Comparison of ENCODE assay signal across 28 mouse cellular contexts in genomic region chrX:56404646-56405045, GRCm38 (mm10). TPM values are rescaled to one million over a fixed set of nuclear protein-coding genes. Genes with fewer than 3 reads are reported as not detected.
A peak's percentile ranks its signal among the peaks of the same experiment; 100 is the strongest.
DNase-seq lines count a peak whose midpoint lies in the region; ATAC-seq and TF ChIP-seq lines count a peak whose summit lies in the region.
"Had no signal": no experiment of that assay in that cellular context is flagged by ENCODE, and none has a peak within 500 bp of the region (broad histone marks: within the 10 kb centered on the region; RNA-seq: fewer than 3 reads in every experiment).

No protein-coding gene starts in this region.

- no peak for TF ChIP-seq RAD21 in CH12.LX (IDR thresholded peaks at IDR 0.05; ENCODE audit: low read depth, low read length)

- no peak for TF ChIP-seq CTCF in CH12.LX (conservative IDR thresholded peaks at IDR 0.05 in 1 of 2, IDR thresholded peaks at IDR 0.05 in 1 of 2; ENCODE audit: low read depth in 2 of 2, low read length in 2 of 2)

- no peaks in the 10 kb centered on the region for H3K27me3 ChIP-seq in CH12.LX (replicated peaks)
- no peaks in the 10 kb centered on the region for H3K27me3 ChIP-seq in splenic B cell, adult 2 months (ENCODE audit: control insufficient read depth, insufficient read depth, low read length, poor library complexity, severe bottlenecking)
- H3K27me3 ChIP-seq: embryonic facial prominence, embryonic 12.5 days; embryonic facial prominence, embryonic 15.5 days; heart, embryonic 12.5 days; heart, embryonic 15.5 days; hindbrain, embryonic 13.5 days had no signal

- H3K79me2 ChIP-seq in CH12.LX (replicated peaks; ENCODE audit: control insufficient read depth, extremely low read depth, insufficient read depth, poor library complexity, severe bottlenecking): no peaks in the 10 kb centered on the region

- no peak overlapping the region for H3K9ac ChIP-seq in CH12.LX (ENCODE audit: insufficient read depth, low read depth)
- H3K9ac ChIP-seq: embryonic facial prominence, embryonic 12.5 days; embryonic facial prominence, embryonic 15.5 days; forebrain, postnatal 0 days; heart, embryonic 12.5 days; heart, embryonic 15.5 days; hindbrain, embryonic 13.5 days had no signal

- H3K4me1 ChIP-seq in CH12.LX (ENCODE audit: control insufficient read depth in 1 of 2, insufficient read depth in 2 of 2): peaks cover 3 to 7% of the 10 kb centered on the region in 2 experiments; a peak in 2 of 4 replicates
- H3K4me1 ChIP-seq: embryonic facial prominence, embryonic 12.5 days; embryonic facial prominence, embryonic 15.5 days; heart, embryonic 12.5 days; heart, embryonic 15.5 days; hindbrain, embryonic 10.5 days; hindbrain, embryonic 13.5 days had no signal

- DNase-seq in CH12.LX (ENCODE audit: extremely low read depth): peak; percentile 71
- peak; percentile 64 for DNase-seq in splenic B cell, adult 2 months (ENCODE audit: low read depth, low spot score)
- no peak for DNase-seq in spleen, postnatal 14 days (ENCODE audit: low spot score in 2 of 2)
- DNase-seq in left cerebral cortex, adult 8-10 months (ENCODE audit: low spot score in 2 of 2): no peak
- DNase-seq: adrenal gland, postnatal 10 days; adrenal gland, postnatal 36 days; cerebellum, adult 18-20 months; cerebellum, adult 9-10 months; cerebellum, postnatal 14 days; forebrain, postnatal 0 days; gastrocnemius, adult 2 months; gastrocnemius, postnatal 14 days; heart, adult 18-20 months; heart, postnatal 10 days; heart, postnatal 36 days had no signal

- TF ChIP-seq POLR2A in CH12.LX (IDR thresholded peaks at IDR 0.05; ENCODE audit: low read depth, low read length): no peak

- TF ChIP-seq EP300 in CH12.LX (IDR thresholded peaks at IDR 0.05; ENCODE audit: low read length): peak; percentile 81

- H3K9me3 ChIP-seq in CH12.LX (replicated peaks; ENCODE audit: low read length): peaks cover 5% of the 10 kb centered on the region
- H3K9me3 ChIP-seq: embryonic facial prominence, embryonic 12.5 days; embryonic facial prominence, embryonic 15.5 days; heart, embryonic 12.5 days; heart, embryonic 15.5 days; hindbrain, embryonic 10.5 days; hindbrain, embryonic 13.5 days had no signal

- peak; percentile 78 for ATAC-seq in granulocyte monocyte progenitor cell, adult 5-6 weeks (replicated peaks; ENCODE audit: poor library complexity, severe bottlenecking)
- ATAC-seq in CD4-positive, CD25-positive, alpha-beta regulatory T cell, adult 4 months: no peak
- ATAC-seq: forebrain, embryonic 14.5 days; forebrain, postnatal 0 days; hindbrain, postnatal 0 days; Patski had no signal

- in situ Hi-C loops in CH12.LX (cut with MboI; ENCODE audit: low pct_ligation_motif_present, low pct_unique_long_range_greater_than_20kb, low sequenced_read_pairs): no loop called here

- H3K27ac ChIP-seq in CH12.LX (ENCODE audit: insufficient read depth, low read depth): no peak overlapping the region
- H3K27ac ChIP-seq: embryonic facial prominence, embryonic 12.5 days; embryonic facial prominence, embryonic 15.5 days; gastrocnemius, adult 2 months; heart, embryonic 15.5 days; hindbrain, embryonic 10.5 days; hindbrain, embryonic 13.5 days; hindbrain, postnatal 0 days had no signal

- no peak overlapping the region for H3K4me3 ChIP-seq in CH12.LX (replicated peaks in 1 of 3; ENCODE audit: low read depth in 2 of 3, low read length in 2 of 3, poor library complexity in 1 of 3)
- H3K4me3 ChIP-seq: embryonic facial prominence, embryonic 12.5 days; embryonic facial prominence, embryonic 15.5 days; gastrocnemius, adult 2 months; heart, embryonic 12.5 days; heart, embryonic 15.5 days; hindbrain, embryonic 10.5 days; hindbrain, embryonic 13.5 days had no signal

- H3K4me2 ChIP-seq in CH12.LX (ENCODE audit: insufficient read depth, low read depth, poor library complexity, severe bottlenecking): no peak overlapping the region
- H3K4me2 ChIP-seq: embryonic facial prominence, embryonic 12.5 days; embryonic facial prominence, embryonic 15.5 days; heart, embryonic 12.5 days; heart, embryonic 15.5 days; hindbrain, embryonic 13.5 days had no signal

- H3K36me3 ChIP-seq in CH12.LX (replicated peaks in 1 of 2; ENCODE audit: control insufficient read depth in 1 of 2, insufficient read depth in 1 of 2, low read length in 1 of 2): no peaks in the 10 kb centered on the region
- H3K36me3 ChIP-seq in splenic B cell, adult 2 months (ENCODE audit: control insufficient read depth, insufficient read depth, low read length, poor library complexity, severe bottlenecking): no peaks in the 10 kb centered on the region
- H3K36me3 ChIP-seq: embryonic facial prominence, embryonic 12.5 days; embryonic facial prominence, embryonic 15.5 days; heart, embryonic 12.5 days; heart, embryonic 15.5 days; hindbrain, embryonic 10.5 days; hindbrain, embryonic 13.5 days had no signal

- dilution Hi-C loops in CH12.LX (cut with MboI; ENCODE audit: extremely low pct_ligation_motif_present, extremely low pct_unique_long_range_greater_than_20kb, low sequenced_read_pairs): no loop called here

TF ChIP-seq in CH12.LX, 34 proteins besides CTCF, POLR2A, EP300 and RAD21:
- no peak for TF ChIP-seq ETS1 (conservative IDR thresholded peaks at IDR 0.05; ENCODE audit: low read depth, low read length)
- no peak for TF ChIP-seq ZKSCAN1 (IDR thresholded peaks at IDR 0.05; ENCODE audit: borderline replicate concordance, low read depth, low read length)
- peak; percentile 62 for TF ChIP-seq CHD2 (IDR thresholded peaks at IDR 0.05; ENCODE audit: low read length)
- TF ChIP-seq RCOR1 (conservative IDR thresholded peaks at IDR 0.05; ENCODE audit: low read depth, low read length): 0 out of 2 replicates have a peak, but pooled peaks have one; percentile 22
- peak; percentile 96 for TF ChIP-seq IRF4 (IDR thresholded peaks at IDR 0.05; ENCODE audit: low read depth, low read length)
- peak; percentile 20; the same call in 1 of the 2 replicates for TF ChIP-seq MAFK (IDR thresholded peaks at IDR 0.05; ENCODE audit: insufficient replicate concordance, low read length)

RNA-seq across cellular contexts. Expression of gene Smim10l2a, which starts 30.3 kb away (rescaled TPM):
- 0.76 TPM in 2 replicates for total RNA-seq in CH12.LX (2012; rRNA removed)
- 1.7 and 2.8 TPM in 2 replicates for total RNA-seq in CH12.LX (2014; rRNA removed)
- polyA plus RNA-seq in CH12.LX (2012; ENCODE audit: insufficient read length, low read depth): 0.97 and 1.1 TPM in 2 replicates
- total RNA-seq in granulocyte monocyte progenitor cell, adult 5-6 weeks (2014; fragmentation: Nextera tagmentation): 1.2 TPM in 2 replicates
- 0.46 and 0.82 TPM in 2 replicates for total RNA-seq in granulocyte monocyte progenitor cell, adult 5-6 weeks (2017)
- 1 to 10 TPM; 2.7 to 5.5 TPM for polyA plus RNA-seq in CD4-positive, CD25-positive, alpha-beta regulatory T cell, adult 4 months (2017; shearing (Covaris generic))
- 10 to 100 TPM; 17.2 to 22.5 (median 20.0) TPM for total RNA-seq in left cerebral cortex, adult 8-10 months (2022)
- total RNA-seq: gastrocnemius, adult 2 months; heart, postnatal 36 days had no signal

RNA-seq across cellular contexts. Expression of gene Gm2174, which starts 43.1 kb away (rescaled TPM):
- total RNA-seq in CH12.LX (2012; rRNA removed) (1.5 and 1.6 TPM in 2 replicates), CH12.LX (2014; rRNA removed) (not detected in 2 replicates)
- polyA plus RNA-seq in CH12.LX (2012; ENCODE audit: insufficient read length, low read depth): not detected in 2 replicates
- 1.9 TPM in 1 of 2 replicates, not detected in the other for total RNA-seq in granulocyte monocyte progenitor cell, adult 5-6 weeks (2014; fragmentation: Nextera tagmentation)
- 30.0 and 112 TPM in 2 replicates for total RNA-seq in granulocyte monocyte progenitor cell, adult 5-6 weeks (2017)
- 10 to 100 TPM in 1 of 2 experiments, not detected in 1; 15.0 TPM for polyA plus RNA-seq in CD4-positive, CD25-positive, alpha-beta regulatory T cell, adult 4 months (2017; shearing (Covaris generic))
- not detected for total RNA-seq in left cerebral cortex, adult 8-10 months (2022)
- total RNA-seq: adrenal gland, adult 18-20 months; adrenal gland, postnatal 10 days; adrenal gland, postnatal 36 days; forebrain, postnatal 0 days; heart, adult 18-20 months; hindbrain, postnatal 0 days had no signal
- polyA plus RNA-seq: frontal cortex, adult 2 months; Patski had no signal

RNA-seq across cellular contexts. Expression of gene Ints6l, which starts 50.0 kb away (rescaled TPM):
- total RNA-seq in CH12.LX (2012; rRNA removed) (14.2 and 19.4 TPM in 2 replicates), CH12.LX (2014; rRNA removed) (42.7 and 44.9 TPM in 2 replicates)
- 25.5 TPM in 2 replicates for polyA plus RNA-seq in CH12.LX (2012; ENCODE audit: insufficient read length, low read depth)
- total RNA-seq in granulocyte monocyte progenitor cell, adult 5-6 weeks (2014; fragmentation: Nextera tagmentation): 39.9 and 96.1 TPM in 2 replicates
- total RNA-seq in granulocyte monocyte progenitor cell, adult 5-6 weeks (2017): 48.0 and 62.4 TPM in 2 replicates
- 10 to 100 TPM; 24.7 to 33.4 TPM for polyA plus RNA-seq in CD4-positive, CD25-positive, alpha-beta regulatory T cell, adult 4 months (2017; shearing (Covaris generic))
- 10 to 100 TPM; 28.6 to 39.6 (median 34.6) TPM for total RNA-seq in left cerebral cortex, adult 8-10 months (2022)

RNA-seq across cellular contexts. Expression of gene Zfp449, which starts 58.4 kb away (rescaled TPM):
- 1.2 and 1.3 TPM in 2 replicates for total RNA-seq in CH12.LX (2012; rRNA removed)
- 2.2 TPM in 2 replicates for total RNA-seq in CH12.LX (2014; rRNA removed)
- 1.3 TPM in 2 replicates for polyA plus RNA-seq in CH12.LX (2012; ENCODE audit: insufficient read length, low read depth)
- 1.2 and 4.4 TPM in 2 replicates for total RNA-seq in granulocyte monocyte progenitor cell, adult 5-6 weeks (2014; fragmentation: Nextera tagmentation)
- total RNA-seq in granulocyte monocyte progenitor cell, adult 5-6 weeks (2017): 1.1 and 1.4 TPM in 2 replicates
- 1 to 10 TPM; 1.3 to 1.9 TPM for polyA plus RNA-seq in CD4-positive, CD25-positive, alpha-beta regulatory T cell, adult 4 months (2017; shearing (Covaris generic))
- 1 to 10 TPM; 3.9 to 5.1 (median 4.2) TPM for total RNA-seq in left cerebral cortex, adult 8-10 months (2022)

Comparison
In these comparisons a context has a peak if more than half of its experiments do, and no peak if none do; other contexts are left out.
1. DNase-seq: peak in CH12.LX (single experiment) and splenic B cell, adult 2 months (single experiment); none in spleen, postnatal 14 days (0 of 2) and left cerebral cortex, adult 8-10 months (0 of 2).
2. RNA of gene Smim10l2a, which starts 30.3 kb away (total RNA-seq): 17.2 to 22.5 TPM in left cerebral cortex, adult 8-10 months; 0.76 to 2.8 TPM in CH12.LX and 0.46 to 1.2 TPM in granulocyte monocyte progenitor cell, adult 5-6 weeks; every median in the first group is over 4 times any median in the second.